Mouse (Mus musculus) olfactory bulb, adult 2 months (tissue): Measurements from ENCODE around the gene Xcl1.

ENCODE experiments used
- CTCF ChIP-seq: fragments of 200-500 bp; IDR thresholded peaks from 2 replicates; pipeline ENCODE4 v1.5.1; 2012; ENCODE audit warnings: low read depth, mild to moderate bottlenecking, low read length, moderate library complexity; ENCODE audit not compliant: insufficient read depth
- POLR2A ChIP-seq: fragments of 200-500 bp; IDR thresholded peaks from 2 replicates; pipeline ENCODE4 v1.6.1; 2012; ENCODE audit warnings: mild to moderate bottlenecking, low read depth, low read length, moderate library complexity; ENCODE audit not compliant: insufficient read depth

GRCm38 (mm10) chr1:164900226-164900625, 35.1 kb downstream of the Xcl1 start:
- no peak for TF ChIP-seq POLR2A
- TF ChIP-seq CTCF: no peak
